In the genomic region with DNA sequence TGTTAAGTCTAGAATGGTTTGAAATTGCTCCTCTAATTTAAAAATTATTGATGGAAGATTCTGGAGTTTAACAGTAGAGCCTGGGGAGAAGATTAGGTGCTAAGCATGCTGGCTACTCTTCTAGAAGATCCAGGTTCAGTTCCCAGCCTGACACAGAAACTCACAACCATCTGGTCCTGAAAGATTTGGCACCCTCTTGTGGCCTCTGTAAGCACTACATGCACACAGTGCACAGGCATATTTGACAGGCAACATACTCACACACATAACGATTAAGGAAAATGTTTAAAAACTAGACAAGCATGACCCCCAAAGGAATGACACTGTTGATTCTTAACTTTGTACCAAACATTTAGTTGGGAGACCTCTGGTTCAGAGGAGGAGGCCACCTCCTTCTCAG, we compare ENCODE assay signal across 9 mouse cellular contexts. TPM values are rescaled to one million over a fixed set of nuclear protein-coding genes. Genes with fewer than 3 reads are reported as not detected.
DNase-seq lines count a peak whose midpoint lies in the region; TF ChIP-seq lines count a peak whose summit lies in the region.
"Had no signal": no experiment of that assay in that cellular context is flagged by ENCODE, and none has a peak within 500 bp of the region (broad histone marks: within the 10 kb centered on the region; RNA-seq: fewer than 3 reads in every experiment).

No protein-coding gene starts in this region.

- intact Hi-C loops in left cerebral cortex, postnatal 14 days (cut with DNase I): no loop called here

- H3K27me3 ChIP-seq in cerebellum, adult 2 months (ENCODE audit: control insufficient read depth, insufficient read depth, low read length): no peaks in the 10 kb centered on the region
- H3K27me3 ChIP-seq: heart, embryonic 15.5 days had no signal

- TF ChIP-seq CTCF in cerebellum, adult 2 months (IDR thresholded peaks at IDR 0.05; ENCODE audit: borderline replicate concordance, insufficient read depth, low read depth, low read length): no peak; the same call in 1 of the 2 replicates

- no peak for TF ChIP-seq POLR2A in cerebellum, adult 2 months (IDR thresholded peaks at IDR 0.05; ENCODE audit: borderline replicate concordance, insufficient read depth, low read length)

- peak; percentile 12 to 22 for DNase-seq in cerebellum, adult 2 months
- no peak for DNase-seq in cerebellum, adult 9-10 months
- peak; percentile 61 to 68 for DNase-seq in left cerebral cortex, postnatal 14 days (ENCODE audit: low spot score in 2 of 2)
- no peak for DNase-seq in left cerebral cortex, adult 8-10 months (ENCODE audit: low spot score in 2 of 2)
- peak; percentile 35 to 82 for DNase-seq in adrenal gland, adult (ENCODE audit: inconsistent age in 2 of 2, low spot score in 1 of 2)
- peak; percentile 40 for DNase-seq in gastrocnemius, postnatal 10 days
- DNase-seq in lung, adult 18-20 months: peak; percentile 49 to 50
- DNase-seq in spleen, postnatal 36 days (ENCODE audit: low spot score in 2 of 2): peak; percentile 26 to 49

- 89% methylated on average over 1 of the region's 1 CpGs for WGBS in cerebellum, adult 2 months

- no peak overlapping the region for H3K27ac ChIP-seq in cerebellum, adult 2 months (ENCODE audit: insufficient read depth, low read length)
- H3K27ac ChIP-seq: heart, embryonic 15.5 days had no signal

- H3K4me1 ChIP-seq in cerebellum, adult 2 months (ENCODE audit: control insufficient read depth, insufficient read depth, low read length): no peaks in the 10 kb centered on the region
- H3K4me1 ChIP-seq: heart, embryonic 15.5 days had no signal

- H3K4me3 ChIP-seq in cerebellum, adult 2 months (replicated peaks; ENCODE audit: insufficient read depth, low read depth, low read length): no peak overlapping the region
- H3K4me3 ChIP-seq: heart, embryonic 15.5 days had no signal

RNA-seq across cellular contexts. Expression of gene Prdm15, which starts 27.5 kb away (rescaled TPM):
- polyA plus RNA-seq in cerebellum, adult 2 months (2012; rRNA removed): 14.3 and 15.4 TPM in 2 replicates
- total RNA-seq in left cerebral cortex, postnatal 14 days (2021): 10 to 100 TPM; 16.9 to 20.9 TPM
- 10 to 100 TPM; 15.1 to 23.2 (median 17.4) TPM for total RNA-seq in left cerebral cortex, adult 8-10 months (2022)
- 1 to 10 TPM; 4.9 to 8.4 TPM for total RNA-seq in gastrocnemius, postnatal 10 days (2021)

Comparison
In these comparisons a context has a peak if more than half of its experiments do, and no peak if none do; other contexts are left out.
1. DNase-seq: peak in cerebellum, adult 2 months (2 of 2), left cerebral cortex, postnatal 14 days (2 of 2), adrenal gland, adult (2 of 2), gastrocnemius, postnatal 10 days (single experiment), lung, adult 18-20 months (2 of 2) and spleen, postnatal 36 days (2 of 2); none in cerebellum, adult 9-10 months (single experiment) and left cerebral cortex, adult 8-10 months (0 of 2).